Mouse (Mus musculus): ENCODE data around the gene Nyap2.
"Not testable (repeated sequence)": the region's sequence is repeated elsewhere in the genome, so short reads cannot be mapped to it uniquely, and the experiment has no call there.

Gene Nyap2

GRCm38 (mm10) chr1:81180686-81181085, 103.9 kb downstream of the Nyap2 start:
- no peak for DNase-seq

GRCm38 (mm10) chr1:81209536-81209935, 132.8 kb downstream of the Nyap2 start:
- DNase-seq, result no peak

- no peak for DNase-seq
These were observed 134.7 kb downstream of the Nyap2 start for GRCm38 (mm10) chr1:81211491-81211890.

GRCm38 (mm10) chr1:81219790-81220189, 143.0 kb downstream of the Nyap2 start:
- DNase-seq, result no peak

- DNase-seq, result no peak
These were observed 155.1 kb downstream of the Nyap2 start for GRCm38 (mm10) chr1:81231759-81232406.

DNA sequence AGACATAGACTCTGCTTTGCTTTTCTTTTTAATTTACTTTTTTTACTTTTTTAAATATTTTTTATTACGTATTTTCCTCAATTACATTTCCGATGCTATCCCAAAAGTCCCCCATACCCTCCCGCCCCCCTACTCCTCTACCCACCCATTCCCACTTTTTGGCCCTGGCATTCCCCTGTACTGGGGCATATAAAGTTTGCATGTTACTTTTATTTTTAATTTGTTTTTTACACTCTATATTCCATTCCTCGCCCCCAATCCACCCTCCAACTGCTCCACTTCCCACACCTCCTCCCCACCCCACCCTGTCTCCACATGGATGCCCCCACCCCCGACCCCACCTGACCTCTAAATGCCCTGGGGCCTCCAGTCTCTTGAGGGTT, 155.6 kb downstream of the Nyap2 start:
- not testable (repeated sequence) for DNase-seq

GRCm38 (mm10) chr1:81248447-81249205, 171.9 kb downstream of the Nyap2 start:
- no peak for DNase-seq

GRCm38 (mm10) chr1:81250068-81250467, 173.3 kb downstream of the Nyap2 start:
- DNase-seq, result no peak

DNA sequence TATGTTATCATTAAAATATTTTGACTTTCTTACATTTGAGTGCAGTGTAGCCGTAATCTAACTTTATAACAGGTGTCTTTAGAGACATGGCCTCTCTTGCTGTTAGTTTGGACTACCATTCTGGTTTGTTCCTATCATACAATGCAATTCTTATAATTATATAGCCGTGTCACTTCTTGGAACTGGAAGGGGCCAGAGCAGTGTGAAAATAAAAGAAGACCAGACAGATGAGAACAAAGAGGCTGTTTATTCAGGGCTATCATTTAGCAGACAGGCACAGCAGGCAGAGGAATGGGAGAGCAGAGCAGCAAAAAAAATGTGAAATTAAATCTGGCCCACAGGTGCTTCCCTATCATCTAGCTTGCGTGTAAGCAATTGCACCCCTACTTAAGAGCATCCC, 189.7 kb downstream of the Nyap2 start:
- DNase-seq, result no peak

DNA sequence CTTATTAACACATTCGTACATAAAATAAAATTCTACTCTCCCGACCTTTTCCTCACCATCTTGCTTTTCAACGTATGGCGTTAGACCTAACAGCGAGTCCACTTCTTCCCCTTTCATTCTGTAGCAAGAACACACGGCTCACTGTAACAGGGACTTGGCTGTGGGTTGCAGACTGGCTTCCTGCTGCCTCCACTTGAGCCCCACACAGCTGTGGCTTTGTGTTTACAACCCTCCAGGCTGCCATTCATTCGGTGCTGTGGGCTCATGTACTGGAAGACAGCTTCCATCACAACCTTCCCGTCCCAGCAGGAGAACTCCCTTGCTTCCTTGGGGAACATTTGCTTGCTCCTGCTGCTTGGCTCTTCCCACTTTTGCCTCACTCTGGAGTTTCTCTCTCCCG, 204.2 kb downstream of the Nyap2 start:
- DNase-seq, result peak in 1 of 2 experiments; percentile 13

- DNase-seq, result no peak
These were observed 208.9 kb downstream of the Nyap2 start for GRCm38 (mm10) chr1:81285633-81286032.

DNA sequence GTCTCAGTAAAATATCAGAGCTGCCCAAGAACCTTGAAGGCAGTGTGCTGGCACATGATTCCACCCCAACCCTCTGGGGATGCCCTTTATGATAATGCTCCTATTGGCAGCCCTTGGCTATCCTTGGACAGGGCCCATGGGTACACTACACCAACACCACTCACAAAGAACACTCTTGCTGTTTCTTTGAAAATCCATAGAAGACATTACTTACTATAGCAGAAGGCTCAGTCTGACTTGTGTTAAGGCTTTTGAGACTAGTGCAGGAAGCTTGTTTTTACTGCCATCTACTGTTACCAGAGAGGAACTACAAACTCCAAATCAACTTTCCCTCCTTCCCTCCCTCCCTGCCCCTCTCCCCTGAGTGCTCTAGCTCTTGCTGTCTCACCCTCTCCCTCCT, 210.3 kb downstream of the Nyap2 start:
- no peak for DNase-seq

- no peak for DNase-seq
These were observed 224.0 kb downstream of the Nyap2 start for GRCm38 (mm10) chr1:81300735-81301134.

GRCm38 (mm10) chr1:81301661-81302060, 224.9 kb downstream of the Nyap2 start:
- DNase-seq, result no peak

- DNase-seq, result no peak
These were observed 226.6 kb downstream of the Nyap2 start for GRCm38 (mm10) chr1:81303389-81303788.

DNA sequence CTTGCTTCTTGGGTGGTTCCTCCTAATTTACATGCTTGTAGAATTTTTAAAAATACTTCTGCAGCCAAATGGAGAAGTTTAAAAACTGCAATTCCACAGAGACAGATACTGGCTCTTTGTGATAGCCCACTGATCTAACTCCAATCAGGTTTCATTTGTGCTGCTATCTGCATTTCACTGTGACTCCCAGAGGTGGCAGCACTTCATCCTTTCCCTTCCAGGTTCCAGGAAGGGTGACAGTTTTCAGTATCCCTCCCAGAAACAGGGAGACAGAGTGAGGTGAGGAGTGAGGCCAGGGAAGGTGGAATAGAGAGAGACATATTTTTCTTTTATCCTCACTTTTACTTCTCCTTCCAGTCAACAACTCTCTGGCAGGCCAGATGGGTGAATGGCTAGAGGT, 230.7 kb downstream of the Nyap2 start:
- no peak for DNase-seq

GRCm38 (mm10) chr1:81307934-81308333, 231.2 kb downstream of the Nyap2 start:
- no peak for DNase-seq

DNA sequence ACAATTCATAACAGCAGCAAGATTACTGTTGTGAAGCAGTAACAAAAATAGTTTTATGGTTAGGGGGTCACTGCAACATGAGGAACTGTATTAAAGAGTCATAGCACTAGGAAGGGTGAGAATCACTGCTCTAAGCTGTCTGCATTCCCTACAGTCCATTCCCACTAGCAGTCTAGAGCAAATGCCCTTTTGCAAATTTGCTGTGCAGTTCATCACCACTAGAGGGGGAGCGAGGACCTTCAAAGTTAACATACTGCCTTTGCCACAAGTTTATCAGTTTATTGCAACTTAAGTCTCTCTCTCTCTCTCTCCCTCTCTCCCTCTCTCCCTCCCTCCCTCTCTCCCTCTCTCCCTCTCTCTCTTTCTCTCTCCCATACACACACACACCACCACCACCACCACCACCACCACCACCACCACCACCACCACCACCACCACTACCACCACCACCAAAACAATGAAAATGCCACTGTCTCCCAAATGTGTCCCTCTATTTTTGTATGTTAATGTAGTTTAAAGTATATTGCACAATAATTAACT, 233.4 kb downstream of the Nyap2 start:
- DNase-seq, result no peak

DNA sequence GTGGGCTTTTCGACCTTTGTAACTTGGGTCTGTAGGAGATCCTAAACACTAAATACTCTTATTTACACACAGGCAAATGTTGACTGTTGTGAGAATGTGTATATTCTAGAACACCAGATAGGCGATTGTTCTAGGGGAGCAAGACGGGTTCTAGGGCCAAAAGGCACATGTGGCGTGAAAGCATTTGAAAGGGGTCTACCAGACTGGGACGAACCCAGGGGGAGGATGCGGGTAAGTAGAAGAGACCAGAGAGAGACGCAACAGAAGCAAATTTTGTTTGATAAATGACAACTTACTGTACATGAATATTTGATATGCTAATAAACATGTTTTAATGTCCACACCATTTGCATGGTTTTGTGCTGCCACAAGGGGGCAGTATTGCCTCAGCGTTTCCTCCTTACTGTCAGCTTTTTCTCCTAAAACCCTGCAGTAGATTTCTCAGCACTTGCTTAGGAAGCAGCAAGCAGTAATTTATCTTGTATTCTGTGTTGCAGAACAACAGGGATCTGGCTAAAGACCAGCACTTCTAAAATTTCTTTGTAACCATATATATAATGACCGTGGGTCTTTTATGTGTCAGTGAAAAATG, 239.7 kb downstream of the Nyap2 start:
- DNase-seq, result no peak

GRCm38 (mm10) chr1:81316995-81317413, 240.3 kb downstream of the Nyap2 start:
- DNase-seq, result no peak

DNA sequence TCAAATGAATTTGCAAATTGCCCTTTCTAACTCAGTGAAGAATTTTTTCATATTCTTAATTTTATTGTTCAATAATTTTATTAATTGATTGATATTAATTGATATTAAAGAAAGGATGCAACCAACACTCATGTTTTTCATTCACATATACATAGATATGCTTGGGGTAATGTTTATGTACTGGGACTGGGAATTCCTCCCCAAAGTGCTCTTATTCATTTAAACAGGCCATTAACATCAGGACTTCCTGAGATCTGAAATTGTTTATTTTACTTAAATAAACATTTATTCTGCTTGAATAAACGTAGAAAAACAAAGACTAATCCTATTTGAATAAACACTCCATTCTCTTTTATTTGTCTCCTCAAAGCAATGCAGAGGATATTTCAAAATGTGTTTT, 311.0 kb downstream of the Nyap2 start:
- no peak for DNase-seq

Data from thymus, adult 18-20 months (tissue).